Mouse (Mus musculus) frontal cortex, postnatal 36 days (tissue): ENCODE measurements at regions not wholly inside any gene's neighbourhood (a gene's known extent, or its start where the extent isn't known, plus 50 kb on each side); places are given as distances from the start of the nearest gene placed in this dataset.
A peak's percentile ranks its signal among the peaks of the same experiment; 100 is the strongest.

ENCODE experiments used
- DNase-seq, 2 experiments: peaks; one replicate each; pipeline ENCODE4 v3.0.0; 2022; ENCODE audit warnings: low spot score in 2 of 2

DNA sequence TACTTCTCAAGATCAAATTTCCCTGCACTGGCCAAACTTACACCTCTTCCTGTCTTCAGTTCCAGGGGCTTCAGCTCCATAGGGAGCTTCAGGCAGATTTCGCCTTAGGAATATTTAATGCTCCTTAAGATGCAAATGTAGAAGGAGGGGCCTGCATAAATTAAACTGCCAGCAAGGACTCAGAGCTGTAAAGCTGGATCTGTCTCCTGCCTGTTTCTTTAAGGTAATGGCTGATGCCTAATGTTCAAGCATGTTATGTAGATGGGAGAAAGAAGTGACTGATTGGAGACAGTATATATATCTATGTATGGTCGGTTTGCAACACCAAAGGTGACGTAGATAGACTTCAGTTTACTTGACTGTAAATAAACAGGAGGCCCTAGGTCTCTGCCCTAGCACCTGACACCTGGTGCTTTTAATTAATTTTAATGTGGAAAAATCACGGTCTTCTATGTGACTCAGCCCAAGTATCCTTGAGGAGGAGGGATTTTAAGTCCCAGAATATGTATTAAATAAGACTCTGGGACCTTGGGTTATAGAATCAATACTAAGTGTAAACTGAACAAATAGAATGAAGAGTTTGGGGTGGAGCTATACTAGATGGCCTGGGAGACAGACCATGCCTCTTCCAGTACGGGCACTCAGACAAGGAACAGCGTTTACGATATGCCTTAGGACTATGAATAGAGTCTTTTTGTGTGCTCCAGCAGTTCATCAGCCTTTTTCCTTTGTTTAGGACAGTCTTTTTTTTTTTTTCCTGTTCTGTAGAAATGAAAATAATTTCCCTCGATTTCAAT lies 651.7 kb upstream of the Lmcd1 start:
- no peak for DNase-seq

DNA sequence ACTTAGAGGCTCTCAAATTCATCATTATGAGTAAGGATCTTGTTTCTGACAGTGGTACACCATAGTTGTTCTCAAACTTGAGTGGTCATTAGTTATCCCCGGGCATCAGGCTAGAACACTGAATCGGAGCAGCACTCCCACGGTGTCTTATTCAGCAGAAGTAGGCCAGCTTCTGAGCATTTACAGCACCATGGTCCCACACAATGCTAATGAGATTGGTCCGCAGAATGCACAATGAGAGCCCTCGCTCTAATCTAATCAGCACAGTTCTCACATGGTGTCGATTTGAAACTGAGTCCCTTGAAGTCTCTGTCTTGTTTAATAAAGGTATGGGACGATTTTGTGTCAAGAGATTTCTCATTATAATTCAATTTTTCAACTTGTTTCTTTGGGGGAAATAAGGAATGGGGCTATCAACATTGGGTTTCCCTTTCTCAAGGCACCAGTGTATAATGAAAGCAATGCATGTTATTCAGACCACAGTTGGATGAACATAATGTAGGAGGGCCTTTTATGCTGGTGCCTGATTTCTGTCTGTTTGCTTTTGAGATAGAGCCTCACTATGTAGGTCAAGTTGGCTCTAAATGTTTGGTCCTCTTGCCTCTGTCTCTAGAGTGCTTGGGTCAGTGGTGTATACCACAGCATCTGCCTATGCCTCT lies 650.9 kb upstream of the Lmcd1 start:
- DNase-seq, result peak in 1 of 2 experiments; percentile 31

DNA sequence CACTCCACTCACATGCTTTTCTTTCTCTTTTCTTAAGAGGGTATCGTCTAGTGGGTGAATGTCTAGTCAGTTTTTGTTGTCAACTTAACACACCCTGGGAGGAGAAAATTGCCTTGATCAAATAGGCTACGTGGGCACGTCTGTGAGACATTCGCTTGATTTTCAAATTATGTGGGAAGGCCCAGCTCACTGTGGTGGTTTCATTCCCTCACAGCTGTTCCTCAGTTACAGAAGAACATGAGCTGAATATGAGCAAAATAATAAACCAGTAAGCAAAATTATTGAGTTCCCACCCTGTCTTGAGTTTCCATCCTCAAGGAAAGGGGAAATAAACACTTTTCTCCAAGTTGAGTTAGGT lies 650.4 kb upstream of the Lmcd1 start:
- DNase-seq, result peak in 1 of 2 experiments; percentile 17

DNA sequence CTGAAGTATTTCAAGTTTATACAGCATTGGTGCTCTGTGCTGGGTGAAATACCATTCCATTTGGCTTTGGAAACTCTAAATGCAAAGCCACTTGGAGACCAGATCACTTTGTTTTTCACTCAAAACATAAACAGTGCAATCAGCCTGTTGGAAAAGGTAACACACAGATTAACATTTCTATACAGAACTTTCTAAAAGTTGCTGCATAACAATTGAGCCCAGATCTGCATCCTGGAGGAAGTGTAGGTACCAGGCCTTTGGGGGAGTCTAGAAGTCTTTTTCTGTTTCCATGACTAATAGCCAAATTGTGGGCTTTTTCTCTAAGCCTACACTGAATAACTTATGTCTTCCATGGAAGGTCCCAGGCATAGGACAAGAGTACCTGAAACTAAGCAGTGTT lies 648.1 kb upstream of the Lmcd1 start:
- DNase-seq, result no peak

DNA sequence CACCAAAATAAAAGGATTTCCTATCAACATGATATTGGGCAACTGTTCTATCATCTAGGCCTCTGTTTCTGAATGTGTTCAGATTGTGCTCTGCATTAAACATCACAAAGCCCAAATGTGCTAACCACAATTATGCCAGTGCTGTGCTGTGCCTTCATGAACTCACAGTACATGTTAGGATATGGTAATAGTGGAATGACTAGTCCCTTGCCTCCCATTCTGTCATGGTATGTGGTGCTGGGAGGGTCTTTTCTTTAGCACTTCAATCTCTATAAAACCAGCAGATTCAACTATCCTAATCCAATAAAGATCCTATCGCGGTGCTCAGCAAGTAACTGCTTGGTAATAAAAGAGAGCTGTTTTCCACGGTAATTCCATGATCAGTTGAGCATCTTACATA lies 620.8 kb upstream of the Lmcd1 start:
- no peak for DNase-seq

DNA sequence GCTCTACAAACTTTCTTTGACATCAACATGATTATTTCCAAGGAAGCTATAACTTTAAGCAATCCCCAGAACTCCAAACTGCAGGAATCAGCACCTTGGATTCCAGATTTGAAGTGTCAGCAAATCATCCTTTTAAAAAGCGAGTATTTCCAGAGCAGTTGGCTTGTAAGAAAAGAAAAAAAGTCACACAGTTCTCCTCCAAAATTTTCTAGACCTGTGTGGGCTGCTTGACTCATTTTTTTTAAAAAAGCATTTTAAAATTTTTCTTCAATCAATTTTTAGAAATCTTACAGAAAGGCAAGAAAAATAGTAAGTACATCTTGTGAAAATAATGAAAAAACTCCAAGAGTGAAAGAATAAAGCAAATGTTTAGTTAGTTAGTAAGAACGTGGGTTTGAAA lies 613.6 kb upstream of the Lmcd1 start:
- DNase-seq, result peak in 1 of 2 experiments; percentile 14

DNA sequence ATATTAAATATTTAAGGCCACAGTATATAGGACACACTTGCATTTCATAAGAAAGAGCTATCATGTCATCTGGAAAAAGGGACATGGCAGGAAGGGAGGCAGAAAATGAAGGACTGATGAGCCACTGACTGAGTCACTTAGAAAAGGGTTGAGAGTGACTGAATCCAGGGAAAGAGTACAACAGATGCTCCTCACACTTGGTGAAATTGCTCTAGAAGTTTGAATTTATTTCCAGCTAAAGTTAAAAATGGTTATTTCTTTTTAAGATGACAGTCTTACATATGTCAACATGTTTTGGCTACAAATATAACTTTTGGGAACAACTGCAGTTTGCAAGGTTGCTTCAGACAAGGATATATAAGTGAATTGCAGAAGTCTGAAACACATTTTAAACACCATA lies 609.0 kb upstream of the Lmcd1 start:
- peak in 1 of 2 experiments; percentile 40 for DNase-seq

DNA sequence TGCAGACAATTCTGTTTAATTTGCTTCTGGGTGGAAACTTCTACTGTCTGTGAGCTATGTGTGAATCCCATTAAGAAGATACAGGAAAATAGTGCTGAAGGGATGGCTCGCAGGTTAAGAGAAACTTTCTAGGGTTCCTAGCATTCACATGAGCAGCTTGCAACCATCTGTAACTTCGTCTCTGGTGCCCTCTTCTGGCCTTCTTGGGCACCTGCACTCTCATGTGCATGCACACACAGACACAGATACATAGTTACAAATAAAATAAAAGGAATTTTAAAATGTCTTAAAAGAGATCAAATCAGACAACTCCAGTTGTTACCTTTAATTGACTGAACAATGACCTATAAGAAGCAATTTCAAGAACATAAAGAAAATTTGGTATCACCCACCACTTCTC lies 588.6 kb upstream of the Lmcd1 start:
- no peak for DNase-seq

DNA sequence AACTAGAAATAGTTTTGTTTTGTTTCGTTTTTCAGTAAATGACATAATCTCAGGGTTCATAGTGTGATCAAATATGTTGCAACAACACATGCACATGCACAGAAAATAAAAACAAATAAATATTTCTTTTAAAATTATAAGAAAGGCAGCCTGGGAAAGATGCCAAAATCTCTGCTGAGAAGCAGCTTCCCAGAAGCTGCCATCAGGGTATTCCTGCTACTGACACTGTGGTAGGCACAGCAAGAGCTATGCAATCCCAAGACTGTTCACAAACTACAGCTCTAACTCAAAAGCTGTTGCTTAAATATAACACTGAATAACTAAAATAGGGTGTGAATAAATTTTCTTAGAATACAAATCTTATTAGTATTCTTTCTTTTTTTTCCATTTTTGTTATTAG lies 570.7 kb upstream of the Lmcd1 start:
- DNase-seq, result no peak

DNA sequence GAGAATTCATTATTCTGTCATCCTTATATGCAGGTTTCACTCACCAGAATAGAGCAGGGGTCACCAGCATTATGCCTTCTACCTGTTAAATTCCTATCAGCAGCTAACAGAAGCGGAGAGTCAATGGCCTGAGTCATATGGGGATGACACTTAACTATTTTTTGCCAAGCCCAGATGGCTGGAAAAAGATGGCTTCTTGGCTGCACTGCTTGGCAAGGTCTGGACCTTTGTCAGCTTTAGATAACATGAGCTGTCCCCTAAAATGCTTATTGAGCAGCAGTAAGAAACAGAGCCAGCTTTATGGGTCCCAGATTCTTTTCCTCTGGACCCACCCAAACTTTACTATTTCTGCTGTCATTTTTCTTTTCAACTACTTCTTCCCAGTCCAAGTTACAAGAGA lies 565.3 kb upstream of the Lmcd1 start:
- no peak for DNase-seq

DNA sequence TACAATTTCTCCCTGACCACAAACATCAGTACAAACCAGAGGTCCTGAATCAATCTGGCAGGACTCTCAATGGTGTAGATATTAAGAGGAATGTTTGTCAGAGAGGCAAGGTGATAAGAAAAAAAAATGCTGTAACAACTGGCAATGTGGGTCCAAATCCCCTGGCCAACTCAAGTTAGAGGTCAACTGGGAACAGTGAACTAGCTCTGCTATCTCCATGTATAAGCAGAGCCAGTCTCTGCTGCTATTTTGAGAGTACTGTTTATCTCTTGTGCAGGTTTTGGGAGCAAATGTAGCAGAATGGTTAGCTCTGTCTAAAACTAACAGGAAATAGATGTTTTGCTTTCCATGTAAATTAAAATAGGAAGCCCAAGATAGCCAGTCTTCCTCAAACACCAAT lies 547.6 kb upstream of the Lmcd1 start:
- no peak for DNase-seq

DNA sequence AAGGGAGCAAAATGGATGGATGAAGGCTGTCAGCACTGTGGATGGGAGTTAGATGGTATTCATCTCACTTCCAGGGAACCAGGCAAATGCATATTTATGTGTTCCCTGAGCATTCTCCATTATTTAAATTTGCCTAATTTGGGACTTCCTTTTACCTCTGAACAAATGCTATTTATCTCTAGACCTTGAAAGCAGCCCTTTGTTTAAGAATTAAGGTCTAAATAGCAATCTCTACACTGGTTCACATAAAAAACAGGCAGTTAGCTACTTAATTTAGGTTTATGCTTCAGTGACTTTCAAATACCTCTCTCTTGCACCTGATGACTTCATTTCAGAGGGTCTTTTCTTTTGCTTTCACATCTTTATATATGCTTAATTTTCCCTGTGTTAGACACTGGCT lies 543.2 kb upstream of the Lmcd1 start:
- no peak for DNase-seq

DNA sequence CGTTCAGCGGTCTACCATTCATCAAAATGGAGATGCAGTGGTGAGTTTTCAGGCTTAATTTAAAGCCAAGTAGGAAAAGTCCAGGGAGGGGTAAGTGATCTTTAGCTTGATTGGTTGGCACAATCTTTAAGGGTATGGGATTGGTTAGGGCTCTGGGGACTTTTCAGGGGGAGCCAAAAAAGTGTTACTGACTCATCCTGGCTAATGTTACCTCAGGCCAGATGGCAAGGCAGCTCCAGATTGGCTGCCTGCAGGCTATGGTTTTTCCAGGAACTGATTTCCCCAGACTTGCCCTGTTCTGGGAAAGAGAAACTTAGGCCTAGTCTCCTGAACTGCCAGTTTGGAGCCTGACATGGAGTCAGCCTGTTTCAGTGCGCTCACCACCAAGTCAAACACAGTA lies 539.6 kb upstream of the Lmcd1 start:
- no peak for DNase-seq

DNA sequence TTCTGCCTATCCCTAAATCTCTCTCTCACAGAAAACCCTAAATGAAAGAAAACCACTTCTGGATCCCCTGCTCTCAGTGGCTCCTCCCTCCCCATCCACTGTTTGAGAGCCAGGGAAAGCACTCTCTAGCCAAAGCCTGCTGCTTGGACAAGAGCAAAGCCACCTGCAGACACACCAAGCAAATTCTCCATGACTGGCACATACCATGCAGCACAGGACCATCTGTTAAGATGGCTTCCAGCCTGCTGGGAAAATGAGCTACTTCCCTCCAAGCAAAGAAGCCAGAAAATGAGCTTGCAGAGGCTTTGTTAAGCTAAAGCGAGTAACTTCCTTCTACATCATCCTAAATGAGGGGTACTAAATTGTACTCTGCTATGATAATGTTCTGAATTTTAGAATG lies 534.6 kb upstream of the Lmcd1 start:
- peak; percentile 2 to 32 for DNase-seq

DNA sequence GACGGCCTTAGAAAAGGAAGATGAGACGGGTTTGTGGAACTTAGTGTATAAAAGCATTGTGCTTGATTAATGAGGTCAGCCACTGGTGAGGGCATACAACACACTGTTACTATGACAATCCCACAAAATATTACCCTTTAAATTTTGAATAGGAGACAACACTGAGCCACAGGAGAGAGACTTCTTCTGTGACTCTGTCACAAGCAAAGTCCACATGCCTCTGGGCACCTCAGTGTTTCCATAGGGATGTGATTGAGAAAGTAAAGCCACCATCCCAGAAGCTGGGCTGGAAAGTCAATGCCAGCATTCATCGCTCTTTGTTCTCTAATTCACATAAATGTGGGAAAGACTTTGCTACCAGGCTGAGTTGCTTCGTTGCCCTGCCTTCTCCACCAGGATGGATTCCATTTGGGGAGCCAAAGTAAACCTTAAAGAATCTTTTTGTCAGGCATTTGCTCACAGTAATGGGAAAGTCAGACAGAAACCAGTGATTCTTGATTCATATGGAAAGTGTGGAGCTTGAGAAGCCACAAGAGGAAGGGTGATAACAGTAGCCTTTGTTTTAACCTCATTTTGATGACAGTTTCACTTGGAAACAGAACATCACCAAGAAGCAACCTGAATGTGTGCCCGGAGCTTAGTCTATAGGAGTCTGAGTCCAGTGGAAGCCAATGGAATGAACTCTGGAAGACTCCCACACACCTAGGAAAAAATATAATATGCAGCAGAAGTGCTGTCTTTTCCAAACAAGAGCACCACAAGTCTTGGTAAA lies 491.7 kb upstream of the Lmcd1 start:
- DNase-seq, result no peak

DNA sequence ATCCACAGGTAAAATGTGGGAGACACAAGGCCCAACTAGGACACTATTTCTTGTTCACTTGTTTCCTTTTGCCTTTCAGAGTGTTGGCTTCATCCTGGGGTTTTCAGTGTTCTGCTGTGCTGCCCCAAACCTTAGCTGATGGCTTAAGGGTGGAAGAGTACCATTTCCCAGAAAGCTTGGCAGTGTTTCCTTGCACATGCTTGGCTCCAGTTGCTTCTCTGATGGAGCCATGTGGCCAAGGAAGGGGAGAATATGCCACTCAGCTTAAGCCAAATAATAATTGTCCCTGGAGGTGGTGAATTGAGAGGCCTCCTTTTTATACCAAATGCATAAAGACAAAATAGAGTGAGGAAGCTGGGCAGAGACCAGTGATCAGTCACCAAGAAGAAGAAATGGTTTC lies 464.9 kb upstream of the Lmcd1 start:
- no peak for DNase-seq

DNA sequence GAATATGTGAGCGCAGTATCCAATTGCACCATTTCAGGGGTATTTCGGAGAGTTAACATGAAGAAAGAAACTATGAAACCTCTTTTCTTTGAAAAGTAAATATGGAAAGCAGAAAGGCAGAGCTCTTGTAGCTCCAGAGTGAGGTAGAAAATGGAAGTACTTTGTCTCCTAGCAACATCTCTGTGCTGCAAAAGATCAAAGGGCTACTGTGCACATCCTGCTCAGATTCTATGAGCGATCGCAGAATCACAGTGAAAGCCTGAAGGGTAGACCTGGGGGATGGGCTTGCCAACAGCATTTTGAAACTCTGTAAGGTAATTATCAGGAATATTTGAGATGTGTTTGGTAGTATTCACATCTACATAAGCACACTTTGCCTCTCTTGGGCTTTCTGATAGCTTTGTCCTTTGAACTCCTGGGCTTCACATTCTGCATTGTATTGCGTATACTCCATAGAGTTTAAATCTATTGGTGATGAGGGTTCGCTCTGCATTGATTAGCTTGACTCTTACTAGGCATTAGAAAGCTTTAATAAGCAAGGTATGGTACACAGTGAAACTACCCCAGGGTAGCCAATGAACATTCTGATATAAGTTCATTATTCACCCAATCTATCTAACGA lies 459.5 kb upstream of the Lmcd1 start:
- no peak for DNase-seq

DNA sequence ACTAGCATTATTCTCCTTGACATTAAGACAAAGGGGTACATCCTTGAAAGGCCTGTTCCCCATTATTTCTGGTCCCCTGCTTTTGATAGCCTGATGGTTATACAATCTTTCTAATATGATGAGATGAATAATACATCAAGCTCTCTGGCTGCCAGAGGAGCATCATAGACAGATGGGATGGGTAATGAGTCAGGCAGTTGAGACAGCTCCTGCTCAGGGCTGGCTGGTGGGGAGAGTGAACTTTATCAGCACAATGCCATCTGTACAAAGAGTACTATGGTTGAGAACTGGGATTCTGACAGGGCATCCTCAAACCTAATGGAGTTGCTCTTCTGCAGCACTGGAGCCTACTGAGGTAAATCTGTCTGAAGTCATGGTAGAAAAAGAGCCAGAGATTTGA lies 458.4 kb upstream of the Lmcd1 start:
- DNase-seq, result no peak

DNA sequence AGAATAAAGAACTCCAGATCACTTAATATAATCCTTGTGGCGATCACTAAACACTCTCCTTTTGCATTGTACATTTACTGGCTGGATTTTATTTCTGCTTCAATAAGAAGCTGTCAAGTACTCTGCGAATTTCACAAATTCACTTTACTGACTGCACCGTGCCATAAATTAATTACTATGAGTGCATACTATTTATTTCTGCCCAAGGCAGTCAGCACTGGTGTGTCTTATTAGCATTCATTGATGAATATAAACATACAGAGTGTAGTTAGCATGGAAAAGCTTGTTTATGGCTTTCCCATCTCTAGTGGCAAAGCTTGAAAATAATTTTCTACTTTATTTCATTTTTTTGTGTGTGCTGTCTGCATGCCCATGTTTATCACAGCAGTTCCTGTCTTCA lies 453.3 kb upstream of the Lmcd1 start:
- DNase-seq, result no peak

DNA sequence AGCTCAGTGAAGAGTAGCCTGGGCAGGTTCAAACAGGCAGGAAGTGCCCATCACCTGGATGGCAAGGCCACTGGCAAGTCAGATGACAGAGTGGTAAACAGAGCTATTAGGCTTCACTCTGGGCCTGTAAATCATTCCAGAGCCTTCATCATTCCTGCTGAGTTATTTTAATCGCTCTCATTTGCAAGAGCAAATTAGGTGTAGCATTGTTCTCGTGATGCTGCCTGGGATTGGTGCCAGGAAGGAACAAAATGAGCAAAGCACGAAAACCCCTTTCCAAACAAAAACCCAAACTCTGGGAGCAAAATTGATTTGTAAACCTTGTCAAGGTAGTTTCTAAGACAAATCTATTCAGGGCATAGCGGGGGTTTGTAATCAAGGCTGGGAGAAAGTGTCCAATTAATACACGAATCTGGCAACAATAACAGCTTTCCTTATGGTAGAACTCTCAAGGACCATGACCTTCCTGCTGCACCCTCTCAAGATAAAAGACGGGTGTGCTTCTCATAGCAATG lies 429.2 kb upstream of the Lmcd1 start:
- no peak for DNase-seq

DNA sequence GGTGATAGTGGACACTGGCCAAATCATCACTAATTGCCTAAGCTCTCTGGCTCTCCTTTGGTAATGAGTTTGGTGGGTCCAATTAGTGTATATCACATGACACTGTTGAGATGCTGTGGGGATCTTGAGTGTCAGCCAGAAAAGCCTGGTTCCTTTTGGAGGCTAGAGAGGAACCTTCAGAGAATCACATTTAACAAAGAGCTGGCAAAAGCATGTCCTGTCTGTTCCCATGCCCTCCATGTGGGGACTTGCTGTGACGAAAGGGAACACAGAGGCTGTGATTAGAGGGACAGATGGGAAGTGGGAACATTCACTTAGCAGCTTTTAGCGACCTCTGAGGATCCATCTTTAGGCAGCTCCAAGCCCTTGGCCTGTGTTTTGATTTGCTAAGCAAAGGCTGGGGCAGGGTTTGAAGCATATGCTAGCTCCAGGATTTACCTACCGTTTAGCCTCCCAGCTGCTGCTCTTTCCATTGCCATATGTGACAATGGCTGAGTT lies 407.4 kb upstream of the Lmcd1 start:
- DNase-seq, result peak in 1 of 2 experiments; percentile 5

DNA sequence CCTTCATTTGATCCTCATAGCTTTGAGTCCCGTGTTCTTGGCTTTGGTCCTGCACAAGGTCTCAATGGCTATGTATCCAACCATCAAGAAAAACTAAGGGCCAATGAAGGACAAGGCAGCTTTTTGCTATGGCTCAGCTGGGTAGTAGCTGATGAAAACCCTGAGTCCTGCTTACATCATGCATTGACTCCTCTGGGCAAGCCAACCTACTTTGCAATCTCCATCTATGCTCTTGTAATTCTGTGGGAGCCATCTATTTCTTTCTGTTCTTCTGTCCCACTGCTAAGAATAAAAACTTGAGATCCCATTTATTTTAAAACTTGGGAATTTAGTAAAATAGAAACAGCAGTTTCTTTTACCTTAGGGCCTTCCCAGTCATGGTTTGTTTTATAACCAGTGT lies 391.0 kb upstream of the Lmcd1 start:
- DNase-seq, result peak in 1 of 2 experiments; percentile 1
